Mouse (Mus musculus): ENCODE measurements at regions not wholly inside any gene's neighbourhood (a gene's known extent, or its start where the extent isn't known, plus 50 kb on each side); places are given as distances from the start of the nearest gene placed in this dataset.

- TF ChIP-seq POLR2A (IDR thresholded peaks at IDR 0.05; ENCODE audit: borderline replicate concordance, extremely low read depth, insufficient read depth, insufficient read length, poor library complexity, severe bottlenecking): no peak
- TF ChIP-seq CTCF (IDR thresholded peaks at IDR 0.05; ENCODE audit: borderline replicate concordance, extremely low read depth, insufficient read depth, insufficient read length): no peak
- no peak for DNase-seq (ENCODE audit: low read depth)
These were observed 114.3 kb upstream of the Ercc6l2 start for GRCm38 (mm10) chr13:63700747-63701146.

- DNase-seq (ENCODE audit: low read depth): peak; percentile 32
- TF ChIP-seq POLR2A (IDR thresholded peaks at IDR 0.05; ENCODE audit: borderline replicate concordance, extremely low read depth, insufficient read depth, insufficient read length, poor library complexity, severe bottlenecking) (no peak), CTCF (IDR thresholded peaks at IDR 0.05; ENCODE audit: borderline replicate concordance, extremely low read depth, insufficient read depth, insufficient read length) (no peak)
These were observed 113.6 kb upstream of the Ercc6l2 start for GRCm38 (mm10) chr13:63701199-63702175.

GRCm38 (mm10) chr13:63708567-63708966 is 106.5 kb upstream of the Ercc6l2 start:
- TF ChIP-seq CTCF (IDR thresholded peaks at IDR 0.05; ENCODE audit: borderline replicate concordance, extremely low read depth, insufficient read depth, insufficient read length) (no peak), POLR2A (IDR thresholded peaks at IDR 0.05; ENCODE audit: borderline replicate concordance, extremely low read depth, insufficient read depth, insufficient read length, poor library complexity, severe bottlenecking) (no peak)
- DNase-seq (ENCODE audit: low read depth): no peak

- peak; percentile 30; the same call in 1 of the 2 replicates for TF ChIP-seq CTCF (IDR thresholded peaks at IDR 0.05; ENCODE audit: borderline replicate concordance, extremely low read depth, insufficient read depth, insufficient read length)
- TF ChIP-seq POLR2A (IDR thresholded peaks at IDR 0.05; ENCODE audit: borderline replicate concordance, extremely low read depth, insufficient read depth, insufficient read length, poor library complexity, severe bottlenecking): no peak
These were observed 101.9 kb upstream of the Ercc6l2 start for GRCm38 (mm10) chr13:63713137-63713536.

GRCm38 (mm10) chr13:63716498-63716897 is 98.5 kb upstream of the Ercc6l2 start:
- TF ChIP-seq POLR2A (IDR thresholded peaks at IDR 0.05; ENCODE audit: borderline replicate concordance, extremely low read depth, insufficient read depth, insufficient read length, poor library complexity, severe bottlenecking) (no peak), CTCF (IDR thresholded peaks at IDR 0.05; ENCODE audit: borderline replicate concordance, extremely low read depth, insufficient read depth, insufficient read length) (no peak)
- DNase-seq (ENCODE audit: low read depth): no peak

More at GRCm38 (mm10) chr13:63713137-63713536, 101.9 kb upstream of the Ercc6l2 start:
- DNase-seq (ENCODE audit: low read depth): no peak

- TF ChIP-seq CTCF (IDR thresholded peaks at IDR 0.05; ENCODE audit: borderline replicate concordance, extremely low read depth, insufficient read depth, insufficient read length): no peak
- TF ChIP-seq POLR2A (IDR thresholded peaks at IDR 0.05; ENCODE audit: borderline replicate concordance, extremely low read depth, insufficient read depth, insufficient read length, poor library complexity, severe bottlenecking): no peak
- no peak for DNase-seq (ENCODE audit: low read depth)
These were observed 97.8 kb upstream of the Ercc6l2 start for GRCm38 (mm10) chr13:63717249-63717648.

- DNase-seq (ENCODE audit: low read depth): no peak
- no peak for TF ChIP-seq POLR2A (IDR thresholded peaks at IDR 0.05; ENCODE audit: borderline replicate concordance, extremely low read depth, insufficient read depth, insufficient read length, poor library complexity, severe bottlenecking)
- no peak for TF ChIP-seq CTCF (IDR thresholded peaks at IDR 0.05; ENCODE audit: borderline replicate concordance, extremely low read depth, insufficient read depth, insufficient read length)
These were observed 96.3 kb upstream of the Ercc6l2 start for GRCm38 (mm10) chr13:63718782-63719181.

GRCm38 (mm10) chr13:63719351-63720207 is 95.5 kb upstream of the Ercc6l2 start:
- TF ChIP-seq POLR2A (IDR thresholded peaks at IDR 0.05; ENCODE audit: borderline replicate concordance, extremely low read depth, insufficient read depth, insufficient read length, poor library complexity, severe bottlenecking): no peak
- no peak for TF ChIP-seq CTCF (IDR thresholded peaks at IDR 0.05; ENCODE audit: borderline replicate concordance, extremely low read depth, insufficient read depth, insufficient read length)
- DNase-seq (ENCODE audit: low read depth): peak; percentile 75

- DNase-seq (ENCODE audit: low read depth): no peak
- TF ChIP-seq CTCF (IDR thresholded peaks at IDR 0.05; ENCODE audit: borderline replicate concordance, extremely low read depth, insufficient read depth, insufficient read length) (no peak), POLR2A (IDR thresholded peaks at IDR 0.05; ENCODE audit: borderline replicate concordance, extremely low read depth, insufficient read depth, insufficient read length, poor library complexity, severe bottlenecking) (no peak)
These were observed 94.4 kb upstream of the Ercc6l2 start for GRCm38 (mm10) chr13:63720610-63721009.

GRCm38 (mm10) chr13:63721011-63721625 is 93.9 kb upstream of the Ercc6l2 start:
- no peak for DNase-seq (ENCODE audit: low read depth)
- TF ChIP-seq CTCF (IDR thresholded peaks at IDR 0.05; ENCODE audit: borderline replicate concordance, extremely low read depth, insufficient read depth, insufficient read length) (no peak), POLR2A (IDR thresholded peaks at IDR 0.05; ENCODE audit: borderline replicate concordance, extremely low read depth, insufficient read depth, insufficient read length, poor library complexity, severe bottlenecking) (no peak)

GRCm38 (mm10) chr13:63724293-63724692 is 90.7 kb upstream of the Ercc6l2 start:
- DNase-seq (ENCODE audit: low read depth): peak; percentile 52
- no peak for TF ChIP-seq CTCF (IDR thresholded peaks at IDR 0.05; ENCODE audit: borderline replicate concordance, extremely low read depth, insufficient read depth, insufficient read length)
- no peak for TF ChIP-seq POLR2A (IDR thresholded peaks at IDR 0.05; ENCODE audit: borderline replicate concordance, extremely low read depth, insufficient read depth, insufficient read length, poor library complexity, severe bottlenecking)
